Mouse (Mus musculus) hindbrain, embryonic 16.5 days (tissue): ENCODE measurements around the gene Sorbs2. TPM values are rescaled to one million over a fixed set of nuclear protein-coding genes. Genes with fewer than 3 reads are reported as not detected.

Source experiments
- ATAC-seq: fragments of 200-750 bp; cut with Nextera tagmentation; 2 replicates; pipeline ENCODE4 v1.8.0; 2017; ENCODE audit warnings: moderate TSS enrichment, moderate library complexity
- H3K27ac ChIP-seq: fragments of 300-500 bp; sonication (generic); 2 replicates; pipeline ENCODE4 v1.5.1; 2014; ENCODE audit warnings: low read depth, mild to moderate bottlenecking, control low read depth, low read length, moderate library complexity
- H3K27me3 ChIP-seq: fragments of 300-500 bp; sonication (generic); replicated peaks from 2 replicates; pipeline ENCODE4 v1.6.1; 2014; ENCODE audit warnings: low read length; ENCODE audit not compliant: control insufficient read depth, insufficient read depth
- H3K36me3 ChIP-seq: fragments of 300-500 bp; sonication (generic); 2 replicates; pipeline ENCODE4 v1.6.1; 2014; ENCODE audit warnings: mild to moderate bottlenecking, low read length, moderate library complexity, mixed read lengths; ENCODE audit not compliant: control insufficient read depth, insufficient read depth
- H3K4me1 ChIP-seq: fragments of 300-500 bp; sonication (generic); 2 replicates; pipeline ENCODE4 v1.6.1; 2014; ENCODE audit warnings: low read depth, low read length; ENCODE audit not compliant: control insufficient read depth, insufficient read depth
- H3K4me2 ChIP-seq: fragments of 300-500 bp; sonication (generic); 2 replicates; pipeline ENCODE4 v1.6.1; 2014; ENCODE audit warnings: mild to moderate bottlenecking, low read length, control low read depth, moderate library complexity
- H3K4me3 ChIP-seq: fragments of 300-500 bp; sonication (generic); 2 replicates; pipeline ENCODE4 v1.5.1; 2014; ENCODE audit warnings: mild to moderate bottlenecking, low read length, control low read depth, moderate library complexity
- H3K9ac ChIP-seq: fragments of 300-500 bp; sonication (generic); 2 replicates; pipeline ENCODE4 v1.6.1; 2014; ENCODE audit warnings: low read depth, mild to moderate bottlenecking, control low read depth, low read length, moderate library complexity
- H3K9me3 ChIP-seq: fragments of 300-500 bp; sonication (generic); 2 replicates; pipeline ENCODE4 v1.6.1; 2014; ENCODE audit warnings: mild to moderate bottlenecking, low read length, moderate library complexity; ENCODE audit not compliant: control insufficient read depth
- WGBS: fragments of 180-500 bp; shearing (Covaris S2); extraction: QIAGEN DNeasy Blood & Tissue Kit; methylation state at CpG from one replicate; pipeline ENCODE4 v1.1.7; 2014; 5-methylcytosine and 5-hydroxymethylcytosine counted together
- polyA plus RNA-seq: library from polyadenylated mRNA; unstranded; fragments of >200 nt; fragmentation: Nextera tagmentation; extraction: Ambion mirVana; gene quantifications from 2 replicates; pipeline ENCODE4 v1.2.1, GENCODE M21; 2015

Gene Sorbs2
- polyA plus RNA-seq, 1 experiment from 2014 or later = 40.8 TPM

DNA sequence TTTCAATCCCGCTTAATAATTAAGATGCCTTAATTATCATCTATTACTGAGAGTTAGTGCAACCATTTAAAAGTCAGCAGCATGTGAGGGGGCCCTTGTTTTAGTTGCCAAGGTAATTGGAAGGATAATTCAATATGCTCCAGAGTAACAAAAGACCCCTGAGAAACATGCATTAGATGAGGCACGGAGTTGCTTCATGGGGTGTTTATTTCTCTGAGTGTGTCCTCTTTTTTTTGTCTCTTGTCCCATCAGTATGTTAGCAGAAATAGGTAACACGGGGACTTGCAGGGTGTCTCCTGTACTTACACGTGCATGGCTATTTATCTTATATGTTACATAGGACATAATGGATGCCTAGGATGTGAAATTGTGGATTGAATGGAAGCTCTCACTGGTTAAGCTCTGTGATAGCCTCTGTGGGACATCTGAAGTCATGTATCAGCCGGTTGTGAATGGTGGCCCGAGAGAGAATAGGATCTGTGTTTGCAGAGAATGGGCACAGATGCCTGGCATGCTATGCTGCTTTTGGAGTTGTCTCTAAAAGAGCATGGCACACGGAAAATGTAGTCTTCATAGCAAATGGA, 1.0 kb downstream of the Sorbs2 start:
- Histone ChIP-seq H3K4me3 (peak overlapping the region; percentile 57), H3K4me2 (peak overlapping the region; percentile 67), H3K9ac (peak overlapping the region; percentile 79), H3K4me1 (peaks cover 12% of the 10 kb centered on the region), H3K27ac (peak overlapping the region; percentile 92), H3K36me3 (no peaks in the 10 kb centered on the region), H3K27me3 (no peaks in the 10 kb centered on the region), H3K9me3 (no peaks in the 10 kb centered on the region)
- WGBS = 13% methylated on average over 7 of the region's 7 CpGs
- ATAC-seq = peak; percentile 25; the same call in 1 of the 2 replicates

DNA sequence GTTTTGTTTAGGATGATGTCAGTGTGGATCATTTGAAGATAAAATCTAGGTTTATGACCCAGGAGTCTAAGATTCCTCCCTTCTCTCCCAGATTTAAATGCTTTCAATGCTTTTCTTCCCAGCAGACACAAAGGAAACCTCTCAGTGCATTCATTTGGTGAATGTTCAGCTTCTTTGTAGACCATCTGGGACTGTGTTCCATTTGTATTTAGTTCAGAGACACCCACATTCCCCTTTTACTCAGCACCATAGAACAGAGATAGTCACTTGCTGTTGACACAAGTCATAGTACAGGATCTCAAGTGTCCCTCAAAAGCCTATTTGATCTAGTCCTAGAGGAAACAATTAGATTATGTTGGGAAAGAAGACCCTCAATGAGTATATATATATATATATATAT, 4.8 kb downstream of the Sorbs2 start:
- Histone ChIP-seq H3K4me3 (no peak overlapping the region), H3K36me3 (no peaks in the 10 kb centered on the region), H3K4me1 (peaks cover 10% of the 10 kb centered on the region), H3K27me3 (no peaks in the 10 kb centered on the region), H3K4me2 (no peak overlapping the region), H3K9ac (no peak overlapping the region), H3K9me3 (peaks cover 2% of the 10 kb centered on the region; the same call in 1 of the 2 replicates), H3K27ac (no peak overlapping the region)
- ATAC-seq = no peak

DNA sequence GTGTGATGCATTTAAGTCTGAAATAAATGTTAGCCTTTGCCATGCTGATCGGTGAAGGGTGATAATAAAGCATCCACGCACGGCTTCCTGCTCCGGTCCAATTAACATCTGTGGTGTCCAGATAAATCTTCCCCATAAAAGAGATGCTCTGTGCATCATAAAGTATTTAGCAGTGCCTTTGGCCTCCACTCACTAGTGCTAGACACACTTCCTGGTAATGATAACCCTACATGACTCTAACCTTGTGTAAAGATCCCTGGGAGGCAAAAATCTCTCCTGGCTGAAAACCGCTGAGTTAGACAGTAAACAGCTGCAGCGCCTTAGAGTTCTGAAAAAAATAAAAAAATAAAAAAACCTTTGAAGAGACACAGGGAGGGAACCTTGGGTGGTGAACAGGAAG, 14.0 kb downstream of the Sorbs2 start:
- peak; percentile 40; the same call in 1 of the 2 replicates for ATAC-seq
- Histone ChIP-seq H3K4me1 (no peaks in the 10 kb centered on the region), H3K36me3 (no peaks in the 10 kb centered on the region), H3K9ac (no peak overlapping the region), H3K4me2 (no peak overlapping the region), H3K27me3 (no peaks in the 10 kb centered on the region), H3K4me3 (no peak overlapping the region), H3K27ac (no peak overlapping the region), H3K9me3 (no peaks in the 10 kb centered on the region)
- 70% methylated on average over 6 of the region's 6 CpGs for WGBS

GRCm38 (mm10) chr8:45527708-45528107, 20.1 kb downstream of the Sorbs2 start:
- Histone ChIP-seq H3K4me3 (no peak overlapping the region), H3K36me3 (no peaks in the 10 kb centered on the region), H3K9ac (no peak overlapping the region), H3K4me1 (no peaks in the 10 kb centered on the region), H3K4me2 (no peak overlapping the region), H3K27ac (no peak overlapping the region), H3K9me3 (no peaks in the 10 kb centered on the region), H3K27me3 (no peaks in the 10 kb centered on the region)
- no peak for ATAC-seq
- 70% methylated on average over 2 of the region's 2 CpGs for WGBS

DNA sequence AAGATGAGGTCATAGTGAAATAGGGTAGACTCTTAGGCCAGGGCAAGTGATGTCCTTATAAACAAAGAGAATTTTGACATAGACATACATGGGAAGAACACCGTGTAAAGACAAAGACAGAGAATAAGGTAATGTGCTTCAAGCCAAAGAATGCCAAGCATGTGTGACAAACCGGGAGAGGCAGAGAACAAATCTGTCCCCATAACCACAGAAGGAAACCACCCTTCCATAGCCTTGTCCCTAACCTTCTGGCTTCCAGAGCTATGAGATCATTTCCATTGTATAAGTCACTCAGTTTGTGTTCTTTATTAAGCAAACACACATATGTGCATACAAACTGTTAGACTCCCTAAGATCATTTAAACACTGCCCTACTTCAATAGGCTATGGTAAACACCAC, 21.3 kb downstream of the Sorbs2 start:
- no peaks in the 10 kb centered on the region for H3K9me3 ChIP-seq
- WGBS = 67% methylated on average over 2 of the region's 2 CpGs
- H3K27me3 ChIP-seq = no peaks in the 10 kb centered on the region
- no peak overlapping the region for H3K4me2 ChIP-seq
- no peaks in the 10 kb centered on the region for H3K36me3 ChIP-seq
- no peaks in the 10 kb centered on the region for H3K4me1 ChIP-seq
- H3K4me3 ChIP-seq = no peak overlapping the region
- H3K9ac ChIP-seq = no peak overlapping the region
- ATAC-seq = no peak
- H3K27ac ChIP-seq = no peak overlapping the region

- Histone ChIP-seq H3K4me3 (no peak overlapping the region), H3K27ac (no peak overlapping the region), H3K9ac (no peak overlapping the region), H3K36me3 (no peaks in the 10 kb centered on the region), H3K9me3 (no peaks in the 10 kb centered on the region), H3K27me3 (no peaks in the 10 kb centered on the region), H3K4me2 (no peak overlapping the region), H3K4me1 (no peaks in the 10 kb centered on the region)
- WGBS = 86% methylated on average over 9 of the region's 9 CpGs
- no peak for ATAC-seq
These were observed 29.0 kb downstream of the Sorbs2 start for GRCm38 (mm10) chr8:45536578-45536977.

DNA sequence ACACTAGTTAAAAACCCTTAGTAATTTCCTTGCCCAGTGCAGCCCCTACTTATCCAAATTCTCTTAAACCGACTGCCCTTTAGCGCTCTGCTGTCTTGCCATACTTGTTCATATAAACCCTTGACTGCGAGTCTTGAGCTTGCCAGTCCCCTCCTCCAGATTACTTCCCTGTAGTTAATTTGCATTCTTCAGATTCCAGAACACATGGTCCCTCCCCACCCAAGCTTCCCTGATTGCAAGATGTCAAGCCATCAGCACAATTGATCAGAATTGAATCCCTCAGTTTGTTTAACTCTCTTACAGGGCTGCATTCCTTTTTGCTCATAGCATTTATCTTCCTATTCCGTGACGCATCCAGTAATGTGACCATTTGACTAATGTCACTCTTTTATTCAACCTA, 32.9 kb downstream of the Sorbs2 start:
- ATAC-seq = no peak
- H3K4me1 ChIP-seq = no peaks in the 10 kb centered on the region
- no peaks in the 10 kb centered on the region for H3K27me3 ChIP-seq
- WGBS = 64% methylated on average over 5 of the region's 5 CpGs
- no peak overlapping the region for H3K9ac ChIP-seq
- no peak overlapping the region for H3K27ac ChIP-seq
- no peak overlapping the region for H3K4me3 ChIP-seq
- no peak overlapping the region for H3K4me2 ChIP-seq
- H3K9me3 ChIP-seq = no peaks in the 10 kb centered on the region
- no peaks in the 10 kb centered on the region for H3K36me3 ChIP-seq

DNA sequence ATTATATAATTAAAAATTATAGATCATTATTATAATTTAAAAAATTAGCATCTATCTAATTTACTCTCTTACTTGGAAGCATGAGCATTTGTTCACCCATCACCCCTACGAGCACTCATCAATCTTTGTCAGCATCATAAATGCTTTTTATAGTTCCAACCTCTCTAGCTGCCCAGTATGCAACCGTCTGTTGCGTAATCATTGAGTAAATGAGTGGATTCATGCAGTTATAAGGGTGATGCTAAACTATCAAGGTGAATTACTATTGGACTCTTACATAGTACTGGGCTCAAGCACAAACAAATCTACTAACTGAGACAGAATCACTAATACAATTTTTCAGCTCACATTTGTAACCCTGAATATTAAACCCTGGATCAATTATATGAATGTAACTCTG, 44.6 kb downstream of the Sorbs2 start:
- Histone ChIP-seq H3K9me3 (no peaks in the 10 kb centered on the region), H3K36me3 (no peaks in the 10 kb centered on the region), H3K27me3 (no peaks in the 10 kb centered on the region), H3K27ac (no peak overlapping the region), H3K4me1 (no peaks in the 10 kb centered on the region), H3K4me3 (no peak overlapping the region), H3K9ac (no peak overlapping the region), H3K4me2 (no peak overlapping the region)
- ATAC-seq = no peak
- WGBS = 66% methylated on average over 3 of the region's 3 CpGs

DNA sequence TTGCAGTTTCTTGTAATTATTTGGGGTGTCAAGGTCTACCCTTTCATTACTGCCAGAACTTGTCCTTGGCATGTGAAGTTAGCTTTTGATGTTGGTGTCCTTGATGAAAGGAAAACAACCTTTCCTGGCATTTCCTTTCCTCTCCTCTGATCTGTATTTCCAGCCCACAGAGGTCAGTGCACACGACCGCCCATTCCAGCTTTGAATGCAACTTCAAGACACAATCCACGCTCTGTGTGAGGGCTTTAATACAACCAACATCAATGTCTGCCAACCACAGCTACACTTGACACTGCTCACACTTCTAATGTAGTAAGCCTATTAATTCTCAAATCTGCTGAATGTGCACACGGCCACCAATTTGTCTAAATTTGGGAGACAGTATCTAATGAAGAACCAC, 47.0 kb downstream of the Sorbs2 start:
- H3K4me2 ChIP-seq = no peak overlapping the region
- WGBS = 65% methylated on average over 4 of the region's 4 CpGs

DNA sequence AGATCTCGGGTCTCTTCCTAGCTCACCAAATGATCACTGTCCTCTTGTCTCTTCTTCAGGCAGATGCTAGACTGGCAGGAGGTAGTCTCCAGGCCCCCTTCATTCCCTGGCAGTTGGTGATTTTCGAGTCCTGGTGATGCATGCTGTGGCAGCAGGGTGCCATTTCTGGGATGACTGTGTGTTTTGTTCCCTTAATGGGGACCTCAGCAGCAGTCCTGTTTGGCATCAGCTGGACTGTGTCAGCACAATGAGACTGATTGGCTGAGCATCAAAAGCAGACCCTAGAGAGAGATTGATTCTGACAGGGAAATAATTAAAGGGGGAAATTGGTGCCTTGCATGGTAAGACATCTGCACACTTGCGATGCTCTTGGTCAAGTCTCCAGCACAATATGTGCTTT, 50.3 kb downstream of the Sorbs2 start:
- Histone ChIP-seq H3K4me2 (no peak overlapping the region), H3K27ac (no peak overlapping the region), H3K27me3 (no peaks in the 10 kb centered on the region), H3K4me1 (peaks cover 12% of the 10 kb centered on the region), H3K9me3 (no peaks in the 10 kb centered on the region), H3K4me3 (no peak overlapping the region), H3K9ac (no peak overlapping the region), H3K36me3 (no peaks in the 10 kb centered on the region)
- peak; percentile 93 for ATAC-seq
- 16% methylated on average over 3 of the region's 3 CpGs for WGBS

More for the DNA sequence above, 47.0 kb downstream of the Sorbs2 start:
- peaks cover 7% of the 10 kb centered on the region; the same call in 1 of the 2 replicates for H3K4me1 ChIP-seq
- H3K9ac ChIP-seq = no peak overlapping the region
- H3K36me3 ChIP-seq = no peaks in the 10 kb centered on the region
- H3K9me3 ChIP-seq = no peaks in the 10 kb centered on the region
- no peak overlapping the region for H3K4me3 ChIP-seq
- no peaks in the 10 kb centered on the region for H3K27me3 ChIP-seq
- H3K27ac ChIP-seq = no peak overlapping the region
- no peak for ATAC-seq
